Mouse (Mus musculus) cerebellum, adult 2 months (tissue): Measurements from ENCODE around the gene Cpd.

Experiments used
- CTCF ChIP-seq: fragments of 200-500 bp; IDR thresholded peaks from 2 replicates; pipeline ENCODE4 v1.5.1; 2011; ENCODE audit warnings: low read depth, mild to moderate bottlenecking, control low read depth, low read length, moderate library complexity, borderline replicate concordance; ENCODE audit not compliant: insufficient read depth
- POLR2A ChIP-seq: fragments of 200-500 bp; IDR thresholded peaks from 2 replicates; pipeline ENCODE4 v1.6.1; 2011; ENCODE audit warnings: low read length, control low read depth, borderline replicate concordance; ENCODE audit not compliant: insufficient read depth

- TF ChIP-seq CTCF, result no peak
- no peak for TF ChIP-seq POLR2A
Measured at GRCm38 (mm10) chr11:76823641-76824040, 23.2 kb downstream of the Cpd start.
